Mouse (Mus musculus) bone marrow, adult 2 months (tissue): ENCODE measurements around the gene Olfr983.

Experiments used
- CTCF ChIP-seq: fragments of 200-500 bp; IDR thresholded peaks from 2 replicates; pipeline ENCODE4 v1.5.1; 2011; ENCODE audit warnings: low read length, control low read depth; ENCODE audit not compliant: control insufficient read depth, insufficient read depth
- POLR2A ChIP-seq: fragments of 200-500 bp; IDR thresholded peaks from 2 replicates; pipeline ENCODE4 v1.6.1; 2011; ENCODE audit warnings: low read depth, mild to moderate bottlenecking, control low read depth, low read length, borderline replicate concordance; ENCODE audit not compliant: control insufficient read depth

DNA sequence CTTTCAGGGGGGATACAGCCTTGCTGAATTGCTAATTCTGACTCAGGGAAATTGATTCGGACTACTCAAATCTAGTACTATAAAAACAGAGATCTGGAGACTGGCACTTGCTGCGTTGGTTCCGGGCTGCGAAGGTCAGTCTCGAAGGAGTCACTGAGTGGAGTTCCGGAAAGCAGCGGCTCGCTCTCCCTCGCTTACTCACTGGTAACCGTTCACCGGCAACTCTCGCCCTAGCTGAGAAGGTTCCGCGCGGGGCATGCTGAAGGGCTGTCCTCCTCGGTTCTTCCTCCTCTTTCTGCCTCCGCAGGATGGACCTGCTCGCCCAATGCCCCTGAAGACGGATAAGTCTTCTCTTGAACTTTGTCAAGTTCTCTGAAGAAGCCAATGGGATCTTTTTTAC, 43.3 kb downstream of the Olfr983 start:
- TF ChIP-seq POLR2A (no peak), CTCF (no peak)
